In the genomic region with DNA sequence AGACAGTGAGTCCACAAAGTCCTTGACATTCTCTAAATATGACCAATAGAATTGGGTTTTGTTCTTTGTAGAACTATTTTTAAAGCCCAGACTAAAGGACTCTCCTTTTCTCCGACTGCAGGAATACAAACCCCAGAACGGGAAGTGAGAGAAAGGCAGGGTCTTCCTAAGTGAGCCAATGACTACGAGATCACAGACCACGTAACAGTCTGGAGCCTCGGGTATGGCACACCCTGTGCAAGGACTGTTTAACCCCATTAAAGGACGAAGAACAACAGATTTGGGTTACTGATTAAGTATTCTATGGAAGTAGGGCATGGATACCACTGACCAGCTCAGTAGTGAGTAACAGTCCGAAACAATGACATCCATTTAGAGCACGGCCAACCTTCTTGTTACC, we compare ENCODE assay signal across 27 mouse cellular contexts. TPM values are rescaled to one million over a fixed set of nuclear protein-coding genes. Genes with fewer than 3 reads are reported as not detected.
A peak's percentile ranks its signal among the peaks of the same experiment; 100 is the strongest.
DNase-seq lines count a peak whose midpoint lies in the region; ATAC-seq and TF ChIP-seq lines count a peak whose summit lies in the region.
"Had no signal": no experiment of that assay in that cellular context is flagged by ENCODE, and none has a peak within 500 bp of the region (broad histone marks: within the 10 kb centered on the region; RNA-seq: fewer than 3 reads in every experiment).

No protein-coding gene starts in this region.

- 0 out of 2 replicates have a peak, but pooled peaks have one; percentile 67 for ATAC-seq in kidney, embryonic 16.5 days (ENCODE audit: low FRiP score, low TSS enrichment)
- peak; percentile 86 for ATAC-seq in granulocyte monocyte progenitor cell, adult 5-6 weeks (replicated peaks; ENCODE audit: poor library complexity, severe bottlenecking)
- peak; percentile 74 for ATAC-seq in megakaryocyte, adult 5-6 weeks (ENCODE audit: poor library complexity, severe bottlenecking)
- ATAC-seq: CD4-positive, CD25-positive, alpha-beta regulatory T cell, adult 4 months; forebrain, embryonic 15.5 days; hindbrain, postnatal 0 days had no signal

- no peak for DNase-seq in kidney, adult 2 months
- DNase-seq in gastrocnemius, postnatal 4 days (ENCODE audit: low spot score in 2 of 2): no peak
- no peak for DNase-seq in thymus, postnatal 14 days
- DNase-seq: adrenal gland, adult 2 months; adrenal gland, postnatal 14 days; cerebellum, adult 11-12 months; cerebellum, adult 8-10 months; cerebellum, postnatal 10 days; cerebellum, postnatal 36 days; embryo, embryonic 11 days; gastrocnemius, postnatal 25 days; heart, adult 18-20 months; heart, postnatal 10 days; heart, postnatal 4 days had no signal

- no peaks in the 10 kb centered on the region for H3K9me3 ChIP-seq in kidney, embryonic 16.5 days (ENCODE audit: low read length)
- H3K9me3 ChIP-seq: embryonic facial prominence, embryonic 10.5 days; embryonic facial prominence, embryonic 13.5 days; forebrain, embryonic 12.5 days; forebrain, embryonic 15.5 days; heart, embryonic 12.5 days; heart, embryonic 15.5 days had no signal

- H3K4me3 ChIP-seq in kidney, embryonic 16.5 days (ENCODE audit: low read length): no peak overlapping the region
- no peak overlapping the region for H3K4me3 ChIP-seq in kidney, adult 2 months (ENCODE audit: insufficient read depth, low read depth, low read length)
- H3K4me3 ChIP-seq: embryonic facial prominence, embryonic 10.5 days; embryonic facial prominence, embryonic 13.5 days; erythroblast, embryonic 14.5 days; forebrain, embryonic 12.5 days; forebrain, embryonic 15.5 days; heart, embryonic 12.5 days; heart, embryonic 15.5 days had no signal

- no peak for TF ChIP-seq POLR2A in kidney, adult 2 months (IDR thresholded peaks at IDR 0.05; ENCODE audit: low read depth, low read length)

- peaks cover 4% of the 10 kb centered on the region; the same call in 1 of the 2 replicates for H3K4me1 ChIP-seq in kidney, embryonic 16.5 days (ENCODE audit: insufficient read depth, low read length)
- no peaks in the 10 kb centered on the region for H3K4me1 ChIP-seq in kidney, adult 2 months (ENCODE audit: control insufficient read depth, insufficient read depth, low read length)
- H3K4me1 ChIP-seq: embryonic facial prominence, embryonic 13.5 days; forebrain, embryonic 15.5 days had no signal

- H3K4me2 ChIP-seq in kidney, embryonic 16.5 days (replicated peaks; ENCODE audit: low read depth, low read length): no peak overlapping the region
- H3K4me2 ChIP-seq: embryonic facial prominence, embryonic 13.5 days; forebrain, embryonic 12.5 days; forebrain, embryonic 15.5 days; heart, embryonic 12.5 days; heart, embryonic 15.5 days; hindbrain, embryonic 14.5 days had no signal

- no peak overlapping the region for H3K9ac ChIP-seq in kidney, embryonic 16.5 days (replicated peaks; ENCODE audit: low read length)
- H3K9ac ChIP-seq: embryonic facial prominence, embryonic 13.5 days; forebrain, embryonic 12.5 days; forebrain, embryonic 15.5 days; heart, embryonic 12.5 days; heart, embryonic 15.5 days; hindbrain, embryonic 14.5 days had no signal

- WGBS in kidney, embryonic 16.5 days: 77% methylated on average over 8 of the region's 8 CpGs
- 71% methylated on average over 8 of the region's 8 CpGs for WGBS in kidney, adult 2 months

- no peaks in the 10 kb centered on the region for H3K36me3 ChIP-seq in kidney, embryonic 16.5 days (ENCODE audit: insufficient read depth, low read length)
- H3K36me3 ChIP-seq in kidney, adult 2 months (ENCODE audit: control insufficient read depth, insufficient read depth, low read length): no peaks in the 10 kb centered on the region
- H3K36me3 ChIP-seq: embryonic facial prominence, embryonic 13.5 days; forebrain, embryonic 12.5 days; forebrain, embryonic 15.5 days; heart, embryonic 15.5 days had no signal

- no peaks in the 10 kb centered on the region for H3K27me3 ChIP-seq in kidney, embryonic 16.5 days (ENCODE audit: insufficient read depth, low read length)
- H3K27me3 ChIP-seq in kidney, adult 2 months (replicated peaks; ENCODE audit: control insufficient read depth, insufficient read depth, low read length): no peaks in the 10 kb centered on the region
- H3K27me3 ChIP-seq: embryonic facial prominence, embryonic 13.5 days; forebrain, embryonic 12.5 days; forebrain, embryonic 15.5 days; heart, embryonic 12.5 days; heart, embryonic 15.5 days had no signal

- no peak overlapping the region for H3K27ac ChIP-seq in kidney, embryonic 16.5 days (ENCODE audit: low read length)
- no peak overlapping the region for H3K27ac ChIP-seq in kidney, adult 2 months (ENCODE audit: insufficient read depth, low read depth, low read length)
- H3K27ac ChIP-seq: embryonic facial prominence, embryonic 10.5 days; embryonic facial prominence, embryonic 13.5 days; forebrain, embryonic 12.5 days; forebrain, embryonic 15.5 days; heart, embryonic 15.5 days; hindbrain, embryonic 14.5 days; hindbrain, postnatal 0 days had no signal

- TF ChIP-seq CTCF in kidney, adult 2 months (conservative IDR thresholded peaks at IDR 0.05; ENCODE audit: insufficient read depth, insufficient read length, low read depth, low read length): no peak

RNA-seq across cellular contexts. Expression of a gene that starts 46.1 kb away (rescaled TPM):
- 12.8 and 15.9 TPM in 2 replicates for polyA plus RNA-seq in kidney, embryonic 16.5 days (2015; fragmentation: Nextera tagmentation; extraction: Ambion mirVana)
- 5.5 and 5.9 TPM in 2 replicates for polyA plus RNA-seq in kidney, adult 2 months (2012; rRNA removed)
- total RNA-seq in granulocyte monocyte progenitor cell, adult 5-6 weeks (2014; fragmentation: Nextera tagmentation): 4.1 and 8.3 TPM in 2 replicates
- 6.7 and 9.9 TPM in 2 replicates for total RNA-seq in granulocyte monocyte progenitor cell, adult 5-6 weeks (2017)
- 3.6 and 10.7 TPM in 2 replicates for total RNA-seq in megakaryocyte, adult 5-6 weeks (2015)
- 5.2 and 5.7 TPM in 2 replicates for total RNA-seq in megakaryocyte, adult 5-6 weeks (2017)
- total RNA-seq in gastrocnemius, postnatal 4 days (2021): 10 to 100 TPM; 19.3 to 22.2 TPM
